Mouse (Mus musculus): ENCODE results near the gene S100a3.

GRCm38 (mm10) chr3:90550421-90550790 is 10.0 kb upstream of the S100a3 start:
- TF ChIP-seq HCFC1 (IDR thresholded peaks at IDR 0.05; ENCODE audit: borderline replicate concordance, insufficient read depth, low read length) = no peak
- no peak for TF ChIP-seq ZNF384 (IDR thresholded peaks at IDR 0.05; ENCODE audit: low read depth, low read length)
- no peak for TF ChIP-seq ZC3H11A (IDR thresholded peaks at IDR 0.05; ENCODE audit: borderline replicate concordance, low read depth, low read length)
- no peak for TF ChIP-seq CHD2 (IDR thresholded peaks at IDR 0.05; ENCODE audit: low read depth, low read length)
- TF ChIP-seq MAFK (IDR thresholded peaks at IDR 0.05; ENCODE audit: insufficient read depth, low read depth, low read length) = no peak
